Mouse (Mus musculus) G1E (cell line): Measurements from ENCODE around the gene Kcns1. TPM values are rescaled to one million over a fixed set of nuclear protein-coding genes. Genes with fewer than 3 reads are reported as not detected.

Source experiments
- ATAC-seq: 2 replicates; pipeline ENCODE4 v1.8.0; 2016; ENCODE audit warnings: mild to moderate bottlenecking; ENCODE audit not compliant: insufficient number of reproducible peaks, poor library complexity, low FRiP score, severe bottlenecking; ENCODE audit errors: extremely low read depth
- DNase-seq: peaks from one replicate; pipeline ENCODE4 v3.0.0; 2012; ENCODE audit warnings: low spot score
- H3K27me3 ChIP-seq: 2 replicates; pipeline ENCODE4 v1.6.1; 2012; ENCODE audit warnings: mild to moderate bottlenecking, low read length, inconsistent platforms; ENCODE audit not compliant: insufficient read depth
- H3K36me3 ChIP-seq: replicated peaks from 2 replicates; pipeline ENCODE3; 2012; ENCODE audit warnings: mild to moderate bottlenecking, inconsistent platforms
- H3K4me1 ChIP-seq: 2 replicates; pipeline ENCODE4 v1.6.1; 2012; ENCODE audit warnings: low read depth, low read length, inconsistent platforms, mixed read lengths; ENCODE audit not compliant: insufficient read depth
- H3K4me3 ChIP-seq: 2 replicates; pipeline ENCODE4 v1.5.1; 2012; ENCODE audit warnings: low read depth, mild to moderate bottlenecking, inconsistent platforms, low read length, moderate library complexity, mixed read lengths
- H3K9me3 ChIP-seq: replicated peaks from 2 replicates; pipeline ENCODE4 v1.6.1; 2012; ENCODE audit warnings: inconsistent platforms
- CTCF ChIP-seq: IDR thresholded peaks from 2 replicates; pipeline ENCODE4 v1.5.1; 2012; ENCODE audit warnings: low read depth, low read length, inconsistent platforms, mixed read lengths
- GATA1 ChIP-seq: IDR thresholded peaks from 2 replicates; pipeline ENCODE4 v1.6.1; 2012; ENCODE audit warnings: borderline replicate concordance, low read length, inconsistent platforms, mixed read lengths
- GATA2 ChIP-seq: IDR thresholded peaks from 2 replicates; pipeline ENCODE4 v1.6.1; 2012; ENCODE audit warnings: low read depth, low read length, inconsistent platforms, borderline replicate concordance
- POLR2AphosphoS5 ChIP-seq: IDR thresholded peaks from 2 replicates; pipeline ENCODE4 v1.6.1; 2012; ENCODE audit warnings: low read depth, low read length, inconsistent platforms; ENCODE audit not compliant: insufficient replicate concordance
- TAL1 ChIP-seq: conservative IDR thresholded peaks from 2 replicates; pipeline ENCODE4 v1.6.1; 2012; ENCODE audit warnings: low read depth, low read length, inconsistent platforms, mixed read lengths
- polyA plus RNA-seq: library from polyadenylated mRNA; stranded (reverse); fragments of >175 nt; gene quantifications from 2 replicates; pipeline ENCODE4 v1.2.3, GENCODE M21; 2012
- total RNA-seq, 2 experiments: library from RNA; stranded (forward) in 1 of 2; stranded (reverse) in 1 of 2; fragments of 200-1000 nt in 1 of 2; fragments of >200 nt in 1 of 2; fragmentation: Nextera tagmentation in 1 of 2; gene quantifications; 2 replicates each; pipeline ENCODE4 v1.2.3; 2014 to 2017

The Kcns1 gene
- total and polyA plus RNA-seq, 3 experiments = not detected

DNA sequence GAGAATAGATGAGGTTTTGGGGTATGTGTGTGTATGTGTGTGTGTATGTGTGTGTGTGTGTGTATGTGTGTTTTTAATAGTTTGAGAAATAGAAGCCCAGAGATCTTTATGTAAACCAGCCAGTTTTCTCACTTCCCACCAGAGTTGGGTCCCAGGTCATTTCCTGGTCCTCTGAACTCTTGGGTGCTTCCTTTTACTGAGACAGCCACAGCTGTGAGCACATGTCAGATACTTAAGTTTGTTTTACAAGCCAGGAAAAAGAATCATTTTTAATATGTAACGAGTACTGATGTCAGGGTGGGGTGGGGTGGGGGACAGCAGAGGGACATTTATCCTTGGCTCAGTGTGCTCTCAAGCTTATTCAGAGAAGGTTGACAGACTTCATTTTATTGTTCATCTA, 35.5 kb downstream of the Kcns1 start:
- Histone ChIP-seq H3K4me1 (no peaks in the 10 kb centered on the region; the same call in 1 of the 2 replicates), H3K36me3 (peaks cover 89% of the 10 kb centered on the region)
- TF ChIP-seq TAL1 = no peak
- TF ChIP-seq CTCF = no peak
- TF ChIP-seq GATA2 = no peak
- no peak for TF ChIP-seq GATA1
- TF ChIP-seq POLR2AphosphoS5 = no peak

DNA sequence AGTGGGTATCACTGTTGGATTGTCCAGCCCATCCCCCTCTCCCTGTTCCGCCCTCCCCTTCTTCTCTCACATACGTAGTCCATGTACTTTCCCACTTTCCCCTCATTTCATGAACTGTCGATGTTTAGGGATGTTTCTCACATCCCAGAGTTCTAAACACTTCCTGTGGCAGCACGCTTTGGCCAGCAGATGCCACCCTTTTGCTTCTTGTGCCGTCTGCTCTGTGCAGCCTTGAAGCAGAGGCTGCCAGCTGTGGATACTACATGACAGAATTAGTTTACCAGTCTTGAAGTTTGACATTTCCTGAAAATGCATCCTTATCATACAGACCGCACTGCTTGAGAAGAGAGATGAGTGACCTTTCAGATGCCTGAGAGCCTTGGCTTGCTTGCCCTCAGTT, 36.4 kb downstream of the Kcns1 start:
- DNase-seq (no peak), ATAC-seq (no peak)
- H3K27me3 ChIP-seq = no peaks in the 10 kb centered on the region
- H3K9me3 ChIP-seq = no peaks in the 10 kb centered on the region
- no peak overlapping the region for H3K4me3 ChIP-seq
- no peak for TF ChIP-seq GATA2
- TF ChIP-seq TAL1 = no peak
- TF ChIP-seq POLR2AphosphoS5 = no peak
- TF ChIP-seq CTCF = no peak
- no peak for TF ChIP-seq GATA1
- peaks cover 88% of the 10 kb centered on the region for H3K36me3 ChIP-seq
- H3K4me1 ChIP-seq = no peaks in the 10 kb centered on the region; the same call in 1 of the 2 replicates

More for the DNA sequence above, 35.5 kb downstream of the Kcns1 start:
- Histone ChIP-seq H3K9me3 (no peaks in the 10 kb centered on the region), H3K4me3 (no peak overlapping the region), H3K27me3 (no peaks in the 10 kb centered on the region)
- DNase-seq = no peak
- ATAC-seq = no peak

DNA sequence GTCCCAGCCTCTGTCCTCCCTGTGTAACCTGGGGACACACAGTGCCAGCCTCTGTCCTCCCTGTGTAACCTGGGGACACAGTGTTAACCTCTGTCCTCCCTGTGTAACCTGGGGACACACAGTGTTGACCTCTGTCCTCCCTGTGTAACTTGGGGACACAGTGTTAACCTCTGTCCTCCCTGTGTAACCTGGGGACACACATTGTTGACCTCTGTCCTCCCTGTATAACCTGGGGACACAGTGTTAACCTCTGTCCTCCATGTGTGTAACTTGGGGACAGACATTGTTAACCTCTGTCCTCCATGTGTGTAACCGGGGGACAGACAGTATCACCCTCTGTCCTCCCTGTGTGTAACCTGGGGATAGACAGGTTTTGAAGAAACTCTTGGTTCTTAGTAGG, 39.3 kb downstream of the Kcns1 start:
- Histone ChIP-seq H3K9me3 (no peaks in the 10 kb centered on the region), H3K4me1 (peaks cover 3% of the 10 kb centered on the region), H3K4me3 (no peak overlapping the region), H3K27me3 (no peaks in the 10 kb centered on the region), H3K36me3 (peaks cover 91% of the 10 kb centered on the region)
- DNase-seq = no peak
- TF ChIP-seq GATA1 (no peak), CTCF (no peak), TAL1 (no peak)
- no peak for ATAC-seq

GRCm38 (mm10) chr2:164128576-164129411, 42.1 kb downstream of the Kcns1 start:
- Histone ChIP-seq H3K9me3 (no peaks in the 10 kb centered on the region), H3K4me3 (no peak overlapping the region), H3K27me3 (no peaks in the 10 kb centered on the region), H3K36me3 (peaks cover 89% of the 10 kb centered on the region), H3K4me1 (peaks cover 3% of the 10 kb centered on the region; the same call in 1 of the 2 replicates)
- no peak for TF ChIP-seq TAL1
- no peak for TF ChIP-seq CTCF
- no peak for TF ChIP-seq GATA2
- TF ChIP-seq GATA1 = no peak
- TF ChIP-seq POLR2AphosphoS5 = no peak
- no peak for DNase-seq
- no peak for ATAC-seq

- no peak for DNase-seq
- H3K4me1 ChIP-seq = peaks cover 3% of the 10 kb centered on the region; the same call in 1 of the 2 replicates
- H3K27me3 ChIP-seq = no peaks in the 10 kb centered on the region
- H3K9me3 ChIP-seq = no peaks in the 10 kb centered on the region
- H3K36me3 ChIP-seq = peaks cover 90% of the 10 kb centered on the region
- TF ChIP-seq TAL1 (no peak), GATA2 (no peak), GATA1 (no peak), POLR2AphosphoS5 (no peak), CTCF (no peak)
- no peak overlapping the region for H3K4me3 ChIP-seq
- ATAC-seq = no peak
These were observed 43.6 kb downstream of the Kcns1 start for GRCm38 (mm10) chr2:164127297-164127696.

DNA sequence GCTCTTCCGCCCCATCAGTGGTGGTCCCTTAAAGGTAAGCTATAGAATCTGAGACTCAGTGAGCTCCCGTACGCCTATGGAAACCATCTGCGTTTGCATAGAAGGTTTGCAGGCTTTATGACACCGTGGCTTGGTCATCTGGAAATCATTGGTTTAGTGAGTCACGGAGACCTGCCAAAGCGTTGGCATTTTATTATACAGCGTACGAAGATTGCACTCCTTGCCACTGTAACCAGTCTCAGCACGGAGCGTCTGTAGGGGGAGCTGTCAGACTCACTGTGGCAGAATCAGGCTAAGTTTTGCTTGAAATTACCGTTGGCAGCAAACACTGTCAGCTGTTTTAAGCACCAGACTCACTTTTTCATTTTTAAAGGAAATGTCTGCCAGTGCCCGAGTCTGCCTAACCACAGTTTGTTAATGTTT, 44.4 kb downstream of the Kcns1 start:
- Histone ChIP-seq H3K27me3 (no peaks in the 10 kb centered on the region), H3K4me1 (peaks cover 3% of the 10 kb centered on the region; the same call in 1 of the 2 replicates), H3K36me3 (peaks cover 90% of the 10 kb centered on the region), H3K4me3 (no peak overlapping the region), H3K9me3 (no peaks in the 10 kb centered on the region)
- DNase-seq (no peak), ATAC-seq (no peak)
- TF ChIP-seq GATA1 = no peak
- no peak for TF ChIP-seq CTCF
- no peak for TF ChIP-seq POLR2AphosphoS5
- no peak for TF ChIP-seq GATA2
- no peak for TF ChIP-seq TAL1
